Mouse (Mus musculus): Measurements from ENCODE around the gene Polr2c. TPM values are rescaled to one million over a fixed set of nuclear protein-coding genes. Genes with fewer than 3 reads are reported as not detected.
"Not testable (repeated sequence)": the region's sequence is repeated elsewhere in the genome, so short reads cannot be mapped to it uniquely, and the experiment has no call there.

The Polr2c gene
- polyA plus RNA-seq, 1 experiment from 2014 or later: 160 TPM

DNA sequence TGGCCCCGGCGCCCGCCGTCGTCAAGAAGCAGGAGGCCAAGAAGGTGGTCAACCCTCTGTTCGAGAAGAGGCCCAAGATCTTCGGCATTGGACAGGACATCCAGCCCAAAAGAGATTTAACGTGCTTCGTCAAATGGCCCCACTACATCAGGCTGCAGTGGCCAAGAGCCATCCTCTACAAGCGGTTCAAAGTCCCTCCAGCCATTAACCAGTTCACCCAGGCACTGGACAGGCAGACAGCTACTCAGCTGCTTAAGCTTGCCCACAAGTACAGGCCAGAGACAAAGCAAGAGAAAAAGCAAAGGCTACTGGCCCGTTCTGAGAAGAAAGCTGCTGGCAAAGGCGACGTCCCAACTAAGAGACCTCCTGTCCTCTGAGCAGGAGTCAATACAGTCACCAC is 21.5 kb upstream of the Polr2c start:
- not testable (repeated sequence) for H3K4me2 ChIP-seq (ENCODE audit: low read length); DNase-seq (ENCODE audit: low spot score)

DNA sequence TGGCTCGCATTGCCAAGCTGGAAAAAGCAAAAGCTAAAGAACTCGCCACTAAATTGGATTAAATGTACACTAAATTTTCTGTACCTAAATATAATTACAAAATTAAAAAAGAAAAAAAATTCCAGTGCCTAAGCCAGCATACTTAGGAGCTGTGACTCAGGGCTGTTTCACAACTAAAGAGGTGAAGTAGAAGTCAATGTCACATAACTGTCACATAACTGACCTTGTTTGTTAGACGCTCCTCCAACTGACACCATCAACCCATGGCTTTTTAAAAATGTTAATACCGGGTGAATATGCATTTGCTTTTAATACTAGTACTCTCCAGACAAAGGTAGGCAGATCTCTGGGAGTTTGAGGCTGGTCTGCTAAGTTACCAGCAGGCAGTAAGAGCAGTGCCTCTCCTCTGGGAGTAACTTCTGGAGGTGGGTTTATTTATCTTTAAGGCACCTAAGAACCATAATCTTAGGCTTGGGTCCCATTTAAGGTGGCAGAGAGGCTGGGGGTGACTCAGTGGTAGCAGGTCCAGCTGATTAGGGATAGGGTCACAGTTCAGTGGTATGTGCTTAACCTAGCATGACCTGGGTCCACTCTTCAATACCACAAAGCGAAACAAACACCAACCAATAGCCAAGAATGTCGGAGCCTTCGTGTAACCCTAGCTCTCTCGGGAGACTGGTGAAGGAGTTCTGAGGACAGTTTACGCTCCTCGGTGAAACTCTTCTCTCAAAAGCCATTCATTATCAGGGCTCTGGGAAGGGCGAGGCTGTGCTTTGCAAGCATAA is 20.6 kb upstream of the Polr2c start:
- peaks cover 11% of the 10 kb centered on the region for H3K36me3 ChIP-seq (ENCODE audit: control insufficient read depth, insufficient read depth, low read length)
- 60% methylated on average over 11 of the region's 11 CpGs for WGBS
- H3K4me2 ChIP-seq (ENCODE audit: low read length): peak overlapping the region; percentile 92
- ATAC-seq (replicated peaks; ENCODE audit: low FRiP score, low TSS enrichment, low read depth): no peak
- no peak for DNase-seq (ENCODE audit: low spot score)
- no peaks in the 10 kb centered on the region for H3K9me3 ChIP-seq (ENCODE audit: control insufficient read depth, low read length)
- no peak overlapping the region for H3K27ac ChIP-seq (ENCODE audit: low read depth)
- H3K4me1 ChIP-seq (replicated peaks; ENCODE audit: control insufficient read depth, insufficient read depth, low read length): peaks cover 15% of the 10 kb centered on the region
- peak overlapping the region; percentile 96 for H3K4me3 ChIP-seq (ENCODE audit: low read depth, low read length)
- peak overlapping the region; percentile 94 for H3K9ac ChIP-seq (ENCODE audit: low read length)
- H3K27me3 ChIP-seq (replicated peaks; ENCODE audit: control insufficient read depth, insufficient read depth, low read length): no peaks in the 10 kb centered on the region

More for the DNA sequence above, 21.5 kb upstream of the Polr2c start:
- H3K9me3 ChIP-seq (ENCODE audit: control insufficient read depth, low read length); H3K27ac ChIP-seq (ENCODE audit: low read depth); H3K4me3 ChIP-seq (ENCODE audit: low read depth, low read length); H3K27me3 ChIP-seq (replicated peaks; ENCODE audit: control insufficient read depth, insufficient read depth, low read length); ATAC-seq (replicated peaks; ENCODE audit: low FRiP score, low TSS enrichment, low read depth); H3K9ac ChIP-seq (ENCODE audit: low read length): not testable (repeated sequence)
- Histone ChIP-seq H3K4me1 (replicated peaks; ENCODE audit: control insufficient read depth, insufficient read depth, low read length) (peaks cover 15% of the 10 kb centered on the region), H3K36me3 (ENCODE audit: control insufficient read depth, insufficient read depth, low read length) (peaks cover 19% of the 10 kb centered on the region)
- 95% methylated on average over 13 of the region's 13 CpGs for WGBS

DNA sequence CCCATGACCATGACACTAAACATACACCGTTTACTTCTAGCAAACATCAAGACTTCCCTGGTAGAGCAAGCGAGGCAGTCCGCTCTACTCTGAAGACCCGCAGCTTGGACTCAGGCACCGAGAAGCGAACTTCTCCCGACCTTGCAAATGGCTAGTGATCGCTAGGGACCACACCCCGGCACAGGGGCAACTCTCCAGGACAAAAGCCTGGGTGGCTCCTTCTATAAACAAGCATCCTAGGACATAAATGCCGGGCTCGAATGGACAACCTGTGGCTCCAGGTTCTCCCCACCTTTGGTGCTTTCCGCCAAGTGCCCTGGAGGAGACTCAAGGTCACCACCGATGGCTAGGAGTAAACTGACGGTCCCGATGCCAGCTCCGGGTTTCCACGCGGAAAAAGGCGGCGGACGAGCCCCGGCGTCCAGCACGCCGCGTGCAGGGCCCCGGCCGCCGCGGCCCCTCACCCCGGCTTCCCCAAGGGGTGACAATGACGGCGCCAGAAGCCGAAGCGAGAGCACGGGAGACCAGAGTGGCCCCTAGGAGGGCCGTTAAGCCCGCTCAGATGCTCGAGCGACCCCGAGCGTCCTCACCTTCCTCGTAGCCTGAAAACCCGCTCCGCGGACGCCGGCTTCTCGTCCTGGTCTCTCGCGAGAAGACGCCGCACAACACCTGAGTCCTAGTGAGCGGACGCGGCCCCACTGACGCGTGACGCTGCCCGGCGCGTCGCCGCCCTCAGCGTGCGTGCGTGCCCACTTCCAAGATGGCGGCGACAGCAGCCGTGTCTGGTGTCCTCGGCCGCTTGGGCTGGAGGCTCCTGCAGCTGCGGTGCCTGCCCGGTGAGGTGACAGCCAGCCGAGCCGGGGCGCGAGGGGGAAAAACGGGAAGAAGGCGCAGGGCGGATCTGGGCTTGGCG is 19.3 kb upstream of the Polr2c start, which contains the start of the genes Coq9 and Ciapin1:
Gene Coq9 (plus strand): TSS at position 660 of the 913 bp plus-strand sequence.
Gene Ciapin1 (minus strand): TSS at position 697 of the 913 bp plus-strand sequence.
- peak within 1 kb of the TSS; percentile 96 for H3K4me3 ChIP-seq (ENCODE audit: low read depth, low read length)
- under 1% methylated on average over 82 of the region's 82 CpGs for WGBS
- H3K27me3 ChIP-seq (replicated peaks; ENCODE audit: control insufficient read depth, insufficient read depth, low read length): no peaks in the 10 kb centered on the region
- peak within 1 kb of the TSS; percentile 92 for H3K4me2 ChIP-seq (ENCODE audit: low read length)
- ATAC-seq (replicated peaks; ENCODE audit: low FRiP score, low TSS enrichment, low read depth): peak; percentile 98
- peaks cover 15% of the 10 kb centered on the region for H3K4me1 ChIP-seq (replicated peaks; ENCODE audit: control insufficient read depth, insufficient read depth, low read length)
- H3K27ac ChIP-seq (ENCODE audit: low read depth): peak within 1 kb of the TSS; percentile 88
- no peaks in the 10 kb centered on the region for H3K9me3 ChIP-seq (ENCODE audit: control insufficient read depth, low read length)
- H3K36me3 ChIP-seq (ENCODE audit: control insufficient read depth, insufficient read depth, low read length): no peaks in the 10 kb centered on the region
- DNase-seq (ENCODE audit: low spot score): peak; percentile 95
- peak within 1 kb of the TSS; percentile 94 for H3K9ac ChIP-seq (ENCODE audit: low read length)

DNA sequence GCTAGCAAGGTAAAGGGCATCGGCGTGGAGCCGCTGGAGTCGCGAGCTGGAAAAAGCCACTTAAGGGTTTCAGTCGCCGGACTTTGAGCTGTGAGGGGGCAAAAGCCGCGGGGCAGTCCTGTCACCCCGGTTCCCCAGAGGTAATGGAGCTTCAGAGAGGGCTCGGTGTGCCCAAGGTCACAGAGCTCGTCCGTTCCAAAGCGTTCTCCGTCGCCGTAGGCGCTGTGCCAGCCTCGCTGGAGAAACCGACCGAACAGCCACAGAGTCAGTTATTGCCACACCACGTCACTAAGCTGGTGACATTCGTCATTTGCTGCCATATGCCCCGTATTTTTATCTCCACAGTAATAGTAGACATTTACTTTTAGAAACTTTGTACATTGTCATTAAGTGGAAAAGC is 18.6 kb upstream of the Polr2c start:
- H3K4me1 ChIP-seq (replicated peaks; ENCODE audit: control insufficient read depth, insufficient read depth, low read length): peaks cover 15% of the 10 kb centered on the region
- under 1% methylated on average over 24 of the region's 24 CpGs for WGBS

GRCm38 (mm10) chr8:94841183-94841582 is 16.1 kb upstream of the Polr2c start:
- Histone ChIP-seq H3K9ac (ENCODE audit: low read length) (no peak overlapping the region), H3K9me3 (ENCODE audit: control insufficient read depth, low read length) (no peaks in the 10 kb centered on the region), H3K4me1 (replicated peaks; ENCODE audit: control insufficient read depth, insufficient read depth, low read length) (peaks cover 15% of the 10 kb centered on the region), H3K4me2 (ENCODE audit: low read length) (no peak overlapping the region), H3K36me3 (ENCODE audit: control insufficient read depth, insufficient read depth, low read length) (peaks cover 27% of the 10 kb centered on the region), H3K27me3 (replicated peaks; ENCODE audit: control insufficient read depth, insufficient read depth, low read length) (no peaks in the 10 kb centered on the region), H3K27ac (ENCODE audit: low read depth) (no peak overlapping the region), H3K4me3 (ENCODE audit: low read depth, low read length) (no peak overlapping the region)
- DNase-seq (ENCODE audit: low spot score) (no peak), ATAC-seq (replicated peaks; ENCODE audit: low FRiP score, low TSS enrichment, low read depth) (no peak)
- WGBS: 57% methylated on average over 2 of the region's 2 CpGs

More for the DNA sequence above, 18.6 kb upstream of the Polr2c start:
- Histone ChIP-seq H3K4me2 (ENCODE audit: low read length) (peak overlapping the region; percentile 92), H3K4me3 (ENCODE audit: low read depth, low read length) (peak overlapping the region; percentile 96), H3K9me3 (ENCODE audit: control insufficient read depth, low read length) (no peaks in the 10 kb centered on the region), H3K27me3 (replicated peaks; ENCODE audit: control insufficient read depth, insufficient read depth, low read length) (no peaks in the 10 kb centered on the region), H3K36me3 (ENCODE audit: control insufficient read depth, insufficient read depth, low read length) (peaks cover 4% of the 10 kb centered on the region; the same call in 1 of the 2 replicates), H3K9ac (ENCODE audit: low read length) (peak overlapping the region; percentile 94), H3K27ac (ENCODE audit: low read depth) (peak overlapping the region; percentile 88)
- ATAC-seq (replicated peaks; ENCODE audit: low FRiP score, low TSS enrichment, low read depth) (peak; percentile 72), DNase-seq (ENCODE audit: low spot score) (no peak)

DNA sequence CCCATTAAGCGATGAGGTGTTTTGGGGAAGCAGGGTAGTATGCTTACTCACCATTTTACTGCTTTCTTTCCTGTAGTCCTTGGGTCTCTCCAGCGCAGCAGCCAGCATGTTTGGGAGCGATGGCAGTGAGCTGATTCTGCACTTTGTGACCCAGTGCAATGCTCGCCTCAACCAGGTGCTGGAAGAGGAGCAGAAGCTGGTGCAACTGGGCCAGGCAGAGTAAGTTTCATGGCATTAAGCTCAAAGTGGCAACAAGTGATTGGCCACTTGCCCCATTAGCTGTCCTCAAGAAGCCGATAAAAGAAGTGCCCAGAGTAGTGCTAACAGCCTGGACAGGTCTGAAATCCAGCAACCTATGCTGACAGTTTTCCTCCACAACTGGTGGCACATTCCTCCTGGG is 7.2 kb upstream of the Polr2c start:
- Histone ChIP-seq H3K36me3 (ENCODE audit: control insufficient read depth, insufficient read depth, low read length) (peaks cover 85% of the 10 kb centered on the region), H3K9ac (ENCODE audit: low read length) (no peak overlapping the region), H3K9me3 (ENCODE audit: control insufficient read depth, low read length) (no peaks in the 10 kb centered on the region), H3K4me3 (ENCODE audit: low read depth, low read length) (no peak overlapping the region), H3K4me2 (ENCODE audit: low read length) (no peak overlapping the region), H3K4me1 (replicated peaks; ENCODE audit: control insufficient read depth, insufficient read depth, low read length) (no peaks in the 10 kb centered on the region), H3K27me3 (replicated peaks; ENCODE audit: control insufficient read depth, insufficient read depth, low read length) (no peaks in the 10 kb centered on the region), H3K27ac (ENCODE audit: low read depth) (no peak overlapping the region)
- WGBS: 88% methylated on average over 5 of the region's 5 CpGs
- no peak for DNase-seq (ENCODE audit: low spot score)
- ATAC-seq (replicated peaks; ENCODE audit: low FRiP score, low TSS enrichment, low read depth): no peak

- 90% methylated on average over 11 of the region's 11 CpGs for WGBS
- not testable (repeated sequence) for DNase-seq (ENCODE audit: low spot score); H3K9me3 ChIP-seq (ENCODE audit: control insufficient read depth, low read length); H3K27me3 ChIP-seq (replicated peaks; ENCODE audit: control insufficient read depth, insufficient read depth, low read length); ATAC-seq (replicated peaks; ENCODE audit: low FRiP score, low TSS enrichment, low read depth); H3K4me2 ChIP-seq (ENCODE audit: low read length); H3K27ac ChIP-seq (ENCODE audit: low read depth); H3K9ac ChIP-seq (ENCODE audit: low read length); H3K4me3 ChIP-seq (ENCODE audit: low read depth, low read length)
- Histone ChIP-seq H3K36me3 (ENCODE audit: control insufficient read depth, insufficient read depth, low read length) (peaks cover 50% of the 10 kb centered on the region), H3K4me1 (replicated peaks; ENCODE audit: control insufficient read depth, insufficient read depth, low read length) (peaks cover 13% of the 10 kb centered on the region; the same call in 1 of the 2 replicates)
Measured at GRCm38 (mm10) chr8:94854761-94855160, 2.5 kb upstream of the Polr2c start.

DNA sequence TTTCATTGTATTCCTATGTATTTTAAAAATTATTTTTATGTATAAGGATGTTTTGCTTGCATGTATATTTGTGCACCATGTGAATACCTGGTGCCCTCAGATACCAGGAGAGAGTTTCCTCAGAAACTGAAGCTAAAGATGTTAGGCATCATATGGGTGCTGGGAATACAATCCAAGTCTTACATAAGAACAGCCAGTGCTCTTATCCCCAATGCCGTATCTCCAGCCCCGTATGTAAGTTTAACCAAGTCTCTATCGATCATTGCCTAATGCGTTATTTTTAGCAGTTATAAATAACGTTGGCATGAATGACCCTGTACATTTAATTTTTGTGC is 272 bp upstream of the Polr2c start:
- 29% methylated on average over 5 of the region's 5 CpGs for WGBS
- Histone ChIP-seq H3K4me2 (ENCODE audit: low read length) (peak overlapping the region; percentile 28; the same call in 1 of the 2 replicates), H3K36me3 (ENCODE audit: control insufficient read depth, insufficient read depth, low read length) (peaks cover 47% of the 10 kb centered on the region), H3K4me3 (ENCODE audit: low read depth, low read length) (peak overlapping the region; percentile 99; the same call in 1 of the 2 replicates), H3K9ac (ENCODE audit: low read length) (no peak overlapping the region), H3K27me3 (replicated peaks; ENCODE audit: control insufficient read depth, insufficient read depth, low read length) (no peaks in the 10 kb centered on the region), H3K4me1 (replicated peaks; ENCODE audit: control insufficient read depth, insufficient read depth, low read length) (peaks cover 13% of the 10 kb centered on the region; the same call in 1 of the 2 replicates), H3K27ac (ENCODE audit: low read depth) (0 out of 2 replicates have a peak overlapping the region, but pooled peaks have one; percentile 70), H3K9me3 (ENCODE audit: control insufficient read depth, low read length) (no peaks in the 10 kb centered on the region)
- DNase-seq (ENCODE audit: low spot score) (no peak), ATAC-seq (replicated peaks; ENCODE audit: low FRiP score, low TSS enrichment, low read depth) (no peak)
